Mouse (Mus musculus): Measurements from ENCODE around the gene Bcat1.

- no peak for TF ChIP-seq CTCF (IDR thresholded peaks at IDR 0.05)
- peak; percentile 2; the same call in 1 of the 2 replicates for TF ChIP-seq EP300 (IDR thresholded peaks at IDR 0.05)
These were observed 45.0 kb upstream of the Bcat1 start for GRCm38 (mm10) chr6:145120787-145121589.
